Mouse (Mus musculus) small intestine, adult 2 months (tissue): ENCODE results near the gene Polr3a.

ENCODE experiments used
- CTCF ChIP-seq: fragments of 200-500 bp; IDR thresholded peaks from 2 replicates; pipeline ENCODE4 v1.5.1; 2012; ENCODE audit warnings: low read depth, mild to moderate bottlenecking, control low read depth, inconsistent platforms, low read length, moderate library complexity, mixed read lengths; ENCODE audit not compliant: insufficient replicate concordance, insufficient read length; ENCODE audit errors: extremely low read depth
- POLR2A ChIP-seq: fragments of 200-500 bp; IDR thresholded peaks from 2 replicates; pipeline ENCODE4 v1.6.1; 2012; ENCODE audit warnings: low read depth, mild to moderate bottlenecking, control low read depth, inconsistent platforms, low read length, moderate library complexity

DNA sequence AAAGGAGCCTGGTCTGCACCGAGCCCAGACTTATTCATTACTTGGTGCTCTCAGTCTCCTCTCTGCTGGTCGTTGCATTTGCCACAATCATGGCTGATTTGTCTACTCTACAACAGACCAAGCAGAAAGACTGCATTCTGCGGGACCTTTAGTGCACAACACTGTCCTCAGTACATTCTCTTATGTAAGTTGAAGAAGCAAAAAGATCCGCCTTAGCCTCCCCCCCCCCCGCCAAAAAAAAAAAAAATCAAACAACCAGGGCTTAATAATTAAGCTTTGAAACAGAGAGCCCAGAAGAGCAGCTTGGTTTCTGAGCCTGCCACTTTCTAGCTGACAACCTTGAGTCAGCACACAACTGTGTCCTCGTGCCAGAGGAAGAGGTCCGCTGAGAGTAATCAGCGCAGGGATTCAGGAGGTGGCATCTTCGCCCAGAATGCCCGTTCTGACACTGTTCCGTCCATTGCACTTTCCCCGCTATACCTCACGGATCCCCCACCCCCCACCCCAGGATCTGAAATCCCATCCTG, 554 bp downstream of the Polr3a start:
- TF ChIP-seq POLR2A (no peak), CTCF (no peak)
